Mouse (Mus musculus) midbrain, embryonic 14.5 days (tissue): ENCODE measurements at regions not wholly inside any gene's neighbourhood (a gene's known extent, or its start where the extent isn't known, plus 50 kb on each side); places are given as distances from the start of the nearest gene placed in this dataset.

Experiments
- ATAC-seq: fragments of 200-750 bp; cut with Nextera tagmentation; 2 replicates; pipeline ENCODE4 v1.8.0; 2017; ENCODE audit warnings: moderate number of reproducible peaks, moderate library complexity; ENCODE audit not compliant: low FRiP score, low TSS enrichment
- DNase-seq: peaks from one replicate; pipeline ENCODE4 v3.0.0-alpha.2; 2015
- H3K27ac ChIP-seq: fragments of 300-500 bp; sonication (generic); replicated peaks from 2 replicates; pipeline ENCODE4 v1.5.1; 2014; ENCODE audit warnings: mild to moderate bottlenecking, low read depth, low read length, moderate library complexity
- H3K27me3 ChIP-seq: fragments of 300-500 bp; sonication (generic); 2 replicates; pipeline ENCODE4 v1.6.1; 2014; ENCODE audit warnings: low read length, control low read depth, mixed read lengths; ENCODE audit not compliant: control insufficient read depth, insufficient read depth
- H3K36me3 ChIP-seq: fragments of 300-500 bp; sonication (generic); 2 replicates; pipeline ENCODE4 v1.6.1; 2014; ENCODE audit warnings: low read length, control low read depth; ENCODE audit not compliant: control insufficient read depth, insufficient read depth
- H3K4me1 ChIP-seq: fragments of 300-500 bp; sonication (generic); 2 replicates; pipeline ENCODE4 v1.6.1; 2014; ENCODE audit warnings: mild to moderate bottlenecking, antibody characterized with exemption, low read length, control low read depth; ENCODE audit not compliant: control insufficient read depth, insufficient read depth
- H3K4me2 ChIP-seq: fragments of 300-500 bp; sonication (generic); 2 replicates; pipeline ENCODE4 v1.6.1; 2014; ENCODE audit warnings: mild to moderate bottlenecking, low read length, moderate library complexity
- H3K4me3 ChIP-seq: fragments of 300-500 bp; sonication (generic); replicated peaks from 2 replicates; pipeline ENCODE4 v1.5.1; 2014; ENCODE audit warnings: low read depth, low read length
- H3K9ac ChIP-seq: fragments of 300-500 bp; sonication (generic); replicated peaks from 2 replicates; pipeline ENCODE4 v1.6.1; 2014; ENCODE audit warnings: mild to moderate bottlenecking, low read length, moderate library complexity
- H3K9me3 ChIP-seq: fragments of 300-500 bp; sonication (generic); 2 replicates; pipeline ENCODE4 v1.6.1; 2016; ENCODE audit warnings: low read length, control low read depth, mixed read lengths; ENCODE audit not compliant: control insufficient read depth
- WGBS: fragments of 180-500 bp; shearing (Covaris S2); extraction: QIAGEN DNeasy Blood & Tissue Kit; methylation state at CpG from one replicate; pipeline ENCODE4 v1.1.7; 2014; 5-methylcytosine and 5-hydroxymethylcytosine counted together

DNA sequence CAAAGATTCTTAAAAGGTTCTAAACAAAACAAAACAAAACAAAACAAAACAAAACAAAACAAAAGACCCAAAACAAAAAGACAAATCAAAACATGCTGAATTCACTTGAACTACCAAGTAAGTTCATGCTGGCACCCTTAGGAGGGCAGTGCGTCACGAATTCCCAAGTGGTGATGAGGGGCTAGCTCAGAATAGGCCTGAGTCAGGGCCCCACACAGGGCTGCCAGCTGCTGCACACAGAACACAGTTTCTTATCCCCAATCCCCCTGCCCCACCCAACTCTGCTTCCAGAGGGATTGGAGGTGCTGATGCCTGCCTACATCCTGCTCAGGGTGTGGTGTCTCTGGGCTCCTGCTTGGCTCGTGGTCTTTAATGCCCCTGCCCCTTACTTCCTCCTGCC, 80.3 kb upstream of the Lrpap1 start:
- 63% methylated on average over 3 of the region's 3 CpGs for WGBS
- H3K27ac ChIP-seq: no peak overlapping the region

DNA sequence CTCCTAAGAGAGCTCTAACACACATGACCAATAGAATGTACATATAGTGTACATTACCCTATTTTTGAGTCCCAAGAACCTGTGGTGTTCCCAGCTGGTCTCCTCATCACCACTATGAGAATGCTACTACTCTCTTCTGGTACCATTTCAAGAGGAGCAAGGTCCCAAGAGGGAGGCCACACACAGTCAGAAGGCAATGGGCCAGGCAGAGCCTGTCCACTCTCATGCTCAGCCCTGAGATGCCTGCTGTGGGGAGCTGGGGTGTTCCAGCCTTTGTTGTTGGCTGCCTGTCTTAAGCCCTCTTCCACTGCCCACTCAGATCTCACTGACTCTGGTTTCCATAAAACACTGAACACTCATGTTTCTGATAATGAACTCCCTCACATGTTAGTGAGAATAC, 79.7 kb upstream of the Lrpap1 start:
- no peaks in the 10 kb centered on the region for H3K36me3 ChIP-seq
- no peak overlapping the region for H3K4me3 ChIP-seq
- H3K4me2 ChIP-seq: no peak overlapping the region
- H3K9ac ChIP-seq: no peak overlapping the region
- H3K27ac ChIP-seq: no peak overlapping the region
- no peaks in the 10 kb centered on the region for H3K27me3 ChIP-seq
- DNase-seq: no peak
- H3K4me1 ChIP-seq: no peaks in the 10 kb centered on the region
- no peak for ATAC-seq
- no peaks in the 10 kb centered on the region for H3K9me3 ChIP-seq

More for the DNA sequence above, 80.3 kb upstream of the Lrpap1 start:
- no peaks in the 10 kb centered on the region for H3K36me3 ChIP-seq
- no peaks in the 10 kb centered on the region for H3K4me1 ChIP-seq
- ATAC-seq (no peak), DNase-seq (no peak)
- no peaks in the 10 kb centered on the region for H3K9me3 ChIP-seq
- H3K4me2 ChIP-seq: no peak overlapping the region
- H3K27me3 ChIP-seq: no peaks in the 10 kb centered on the region
- no peak overlapping the region for H3K4me3 ChIP-seq
- no peak overlapping the region for H3K9ac ChIP-seq

DNA sequence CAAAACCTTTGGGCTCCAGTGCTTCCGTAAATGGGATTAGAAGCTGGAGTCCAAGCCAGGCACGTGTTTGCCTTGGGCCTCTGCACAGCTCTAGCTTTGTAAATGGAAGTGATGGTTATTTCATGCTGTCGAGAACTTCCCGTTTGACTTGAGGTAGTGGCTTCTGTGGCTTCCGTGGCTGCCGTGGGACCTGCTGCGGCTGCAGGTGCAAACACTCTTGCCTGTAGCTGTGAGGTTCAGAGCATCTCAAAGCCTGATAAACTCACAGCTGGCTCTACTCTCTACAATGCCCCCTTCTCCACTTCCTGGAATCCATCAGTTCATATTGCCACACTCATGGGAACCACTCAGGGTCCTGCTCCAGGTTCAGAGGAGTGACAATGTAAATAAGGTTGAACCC, 77.9 kb upstream of the Lrpap1 start:
- Histone ChIP-seq H3K9ac (no peak overlapping the region), H3K36me3 (no peaks in the 10 kb centered on the region), H3K4me3 (no peak overlapping the region), H3K9me3 (no peaks in the 10 kb centered on the region), H3K27me3 (no peaks in the 10 kb centered on the region), H3K4me1 (no peaks in the 10 kb centered on the region), H3K4me2 (no peak overlapping the region), H3K27ac (no peak overlapping the region)
- WGBS: 75% methylated on average over 7 of the region's 7 CpGs
- DNase-seq: no peak
- ATAC-seq: no peak

DNA sequence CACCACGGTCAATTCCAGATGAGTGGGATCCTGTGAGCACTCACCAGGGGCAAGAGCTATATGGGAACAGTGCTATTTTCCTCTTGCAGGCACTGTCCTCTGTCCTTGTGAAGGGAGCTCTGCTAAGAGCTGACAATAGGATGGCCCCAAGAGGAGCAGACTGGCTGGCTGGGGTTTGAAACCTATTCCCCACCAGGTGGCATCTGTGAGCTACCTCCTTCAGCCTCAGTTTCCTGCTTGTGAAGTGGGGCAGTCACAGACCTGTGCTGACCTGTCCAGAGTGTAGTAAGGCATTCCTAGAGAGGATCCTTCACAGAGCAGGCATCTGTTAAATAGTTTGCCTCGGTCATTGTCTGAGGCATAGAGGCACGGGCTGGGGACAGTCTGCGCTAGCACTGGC, 71.8 kb upstream of the Lrpap1 start:
- no peak overlapping the region for H3K27ac ChIP-seq
- DNase-seq (peak; percentile 45), ATAC-seq (no peak)
- no peaks in the 10 kb centered on the region for H3K9me3 ChIP-seq
- H3K4me1 ChIP-seq: no peaks in the 10 kb centered on the region
- H3K9ac ChIP-seq: no peak overlapping the region
- H3K4me2 ChIP-seq: no peak overlapping the region
- no peak overlapping the region for H3K4me3 ChIP-seq
- 72% methylated on average over 4 of the region's 4 CpGs for WGBS
- H3K27me3 ChIP-seq: no peaks in the 10 kb centered on the region
- no peaks in the 10 kb centered on the region for H3K36me3 ChIP-seq

DNA sequence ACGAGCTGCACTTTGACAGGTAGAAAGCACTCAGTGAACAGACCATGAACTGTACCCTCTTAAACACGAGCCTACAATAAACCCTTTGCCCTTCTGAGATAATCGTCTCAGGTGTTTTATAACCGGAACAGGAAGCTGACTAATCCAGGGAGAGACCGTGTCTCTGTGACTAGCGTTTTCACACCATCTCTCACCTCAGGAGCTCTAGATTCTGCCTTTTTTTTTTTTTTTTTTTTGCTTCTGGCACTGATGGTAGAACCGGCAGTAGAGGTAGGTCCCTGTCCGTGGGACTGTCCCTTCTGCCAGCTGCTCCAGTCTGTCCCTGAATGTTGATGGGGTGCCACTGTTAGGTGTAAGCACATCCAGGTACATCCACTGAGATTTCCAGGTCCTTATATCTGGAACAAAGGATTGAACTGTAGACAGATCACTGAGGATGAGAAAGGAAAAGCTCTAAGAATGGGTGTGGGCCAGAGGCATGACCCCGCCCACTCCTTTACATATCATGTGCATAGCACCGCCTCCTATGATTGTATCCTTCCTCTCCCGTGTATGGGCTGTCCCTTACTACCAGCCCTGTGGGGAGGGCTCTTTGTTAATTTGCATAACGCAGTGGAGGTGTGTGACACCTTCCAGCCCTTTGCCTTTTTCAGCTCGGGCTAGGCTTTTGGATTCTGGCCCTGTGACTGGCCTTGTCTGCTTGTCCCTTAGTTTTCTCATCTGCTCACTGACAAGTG, 70.7 kb upstream of the Lrpap1 start:
- no peak for DNase-seq
- Histone ChIP-seq H3K9ac (no peak overlapping the region), H3K4me1 (no peaks in the 10 kb centered on the region), H3K4me2 (no peak overlapping the region), H3K27me3 (no peaks in the 10 kb centered on the region), H3K9me3 (no peaks in the 10 kb centered on the region), H3K27ac (no peak overlapping the region), H3K4me3 (no peak overlapping the region), H3K36me3 (no peaks in the 10 kb centered on the region)
- ATAC-seq: no peak
- 56% methylated on average over 13 of the region's 13 CpGs for WGBS

DNA sequence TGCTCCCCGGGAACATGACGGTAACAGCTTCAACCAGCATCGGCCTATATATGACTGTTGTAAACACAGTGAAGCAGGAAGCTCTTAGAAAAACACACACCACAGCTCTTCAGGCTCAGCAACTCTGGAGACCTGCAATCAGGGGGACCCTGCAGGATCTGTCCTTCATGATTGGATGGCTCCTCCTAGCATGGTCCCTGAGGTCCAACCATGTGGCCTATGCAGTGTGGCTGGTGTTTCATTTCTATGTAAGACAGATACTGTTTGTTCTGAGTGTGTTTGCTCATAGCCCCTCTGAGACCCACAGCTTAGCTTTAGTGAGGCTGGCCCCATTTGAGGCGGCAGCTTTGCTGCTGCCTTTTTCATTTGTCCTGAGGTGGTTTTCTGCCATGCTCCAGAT, 68.8 kb upstream of the Lrpap1 start:
- H3K9me3 ChIP-seq: no peaks in the 10 kb centered on the region
- ATAC-seq (no peak), DNase-seq (no peak)
- H3K27ac ChIP-seq: no peak overlapping the region
- H3K36me3 ChIP-seq: no peaks in the 10 kb centered on the region
- no peak overlapping the region for H3K4me2 ChIP-seq
- H3K27me3 ChIP-seq: no peaks in the 10 kb centered on the region
- 85% methylated on average over 4 of the region's 4 CpGs for WGBS
- H3K9ac ChIP-seq: no peak overlapping the region
- H3K4me1 ChIP-seq: no peaks in the 10 kb centered on the region
- no peak overlapping the region for H3K4me3 ChIP-seq

DNA sequence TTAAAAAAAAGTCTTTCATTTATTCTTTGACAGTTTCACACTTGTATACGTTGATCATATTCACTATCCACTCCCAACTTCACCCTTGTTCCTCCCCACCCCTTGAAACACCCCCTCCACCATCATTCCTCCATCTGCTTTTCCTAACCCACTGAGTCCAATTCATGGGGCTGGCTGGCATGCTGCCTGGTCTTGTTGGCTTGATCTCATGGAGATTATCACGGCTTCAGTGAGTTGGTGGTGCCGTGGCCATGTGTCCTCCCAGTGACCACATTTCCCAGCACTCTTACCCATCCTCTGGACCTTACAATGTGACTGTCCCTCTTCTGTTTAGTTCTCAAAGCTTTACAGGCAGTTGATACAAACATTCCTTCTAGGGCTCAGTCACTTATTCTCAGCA, 65.8 kb upstream of the Lrpap1 start:
- Histone ChIP-seq H3K4me1 (no peaks in the 10 kb centered on the region), H3K27me3 (no peaks in the 10 kb centered on the region), H3K27ac (no peak overlapping the region), H3K9ac (no peak overlapping the region), H3K9me3 (no peaks in the 10 kb centered on the region), H3K4me2 (no peak overlapping the region), H3K4me3 (no peak overlapping the region), H3K36me3 (no peaks in the 10 kb centered on the region)
- 82% methylated on average over 3 of the region's 3 CpGs for WGBS
- ATAC-seq: no peak
- DNase-seq: no peak

DNA sequence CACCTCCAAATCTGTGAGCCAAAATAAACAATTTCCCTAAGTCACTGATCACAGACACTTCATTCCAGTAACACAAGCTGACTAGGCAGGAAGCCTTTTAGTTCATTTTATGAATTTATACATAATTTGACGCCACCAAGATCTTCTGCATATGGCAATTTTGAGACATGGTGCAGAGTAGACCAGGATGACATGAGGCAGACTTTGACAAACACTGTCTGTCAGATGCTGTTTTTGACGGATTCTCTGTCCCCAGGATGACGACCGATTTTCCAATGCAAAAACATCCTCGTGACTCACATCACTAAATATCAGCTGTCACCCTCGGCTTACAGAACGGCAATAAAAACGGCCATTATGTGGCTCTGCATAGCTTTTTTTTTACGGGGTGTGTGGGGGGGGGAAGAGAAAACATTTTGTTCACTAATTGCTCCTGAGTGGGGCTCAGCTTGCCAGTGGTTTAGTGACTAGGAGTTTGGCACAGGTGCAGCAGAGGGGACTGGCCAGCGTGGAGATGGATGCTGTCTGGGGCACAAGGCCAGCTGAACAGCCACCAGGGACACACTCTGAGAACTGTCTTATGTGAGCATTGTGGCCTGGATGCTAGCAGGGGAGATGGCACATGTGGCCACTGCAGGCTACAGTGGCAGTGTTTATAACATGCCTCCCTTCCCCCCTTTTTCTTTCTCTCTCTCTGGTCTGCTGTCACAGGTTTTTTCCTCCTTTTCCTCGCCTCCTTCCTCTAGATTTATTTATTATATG, 65.0 kb upstream of the Lrpap1 start:
- 84% methylated on average over 11 of the region's 11 CpGs for whole genome bisulfite sequencing
- no peak for ATAC-seq
- no peak overlapping the region for H3K27ac ChIP-seq

More for the DNA sequence above, 65.0 kb upstream of the Lrpap1 start:
- H3K36me3 ChIP-seq: no peaks in the 10 kb centered on the region
- H3K27me3 ChIP-seq: no peaks in the 10 kb centered on the region
- H3K9me3 ChIP-seq: no peaks in the 10 kb centered on the region
- no peak overlapping the region for H3K4me2 ChIP-seq
- H3K4me3 ChIP-seq: no peak overlapping the region
- no peaks in the 10 kb centered on the region for H3K4me1 ChIP-seq
- no peak for DNase-seq
- H3K9ac ChIP-seq: no peak overlapping the region
